Mouse (Mus musculus): ENCODE results near the gene Rexo4. TPM values are rescaled to one million over a fixed set of nuclear protein-coding genes. Genes with fewer than 3 reads are reported as not detected.
A peak's percentile ranks its signal among the peaks of the same experiment; 100 is the strongest.

Gene Rexo4
- total RNA-seq, 2 experiments from 2014 or later: 13.3 to 14.4 TPM

DNA sequence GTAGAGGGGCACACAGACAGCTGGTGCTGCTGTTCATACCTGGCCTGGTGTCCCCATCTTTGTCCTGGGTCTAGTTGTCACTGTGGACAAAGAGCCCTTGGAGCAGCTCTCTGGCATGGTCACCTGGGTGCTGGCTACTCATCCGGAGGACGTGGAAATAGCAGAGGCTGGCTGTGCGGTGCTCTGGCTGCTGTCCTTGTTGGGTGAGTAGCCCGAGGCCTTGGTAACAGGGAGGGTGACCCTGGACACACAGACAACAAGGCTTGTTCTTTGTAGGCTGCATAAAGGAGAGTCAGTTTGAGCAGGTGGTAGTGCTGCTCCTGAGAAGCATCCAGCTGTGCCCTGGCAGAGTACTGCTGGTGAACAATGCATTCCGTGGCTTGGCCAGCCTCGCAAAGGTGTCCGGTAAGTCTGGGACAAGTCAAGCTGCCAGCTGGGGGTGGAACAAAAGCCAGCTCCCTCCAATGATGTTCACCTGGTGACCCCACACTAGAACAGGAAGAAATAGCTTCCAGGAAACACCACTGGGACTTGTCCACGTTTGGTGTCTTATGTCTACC lies 12.8 kb downstream of the Rexo4 start:
- intact Hi-C loops (cut with DNase I): no loop called here
- DNase-seq: no peak

DNA sequence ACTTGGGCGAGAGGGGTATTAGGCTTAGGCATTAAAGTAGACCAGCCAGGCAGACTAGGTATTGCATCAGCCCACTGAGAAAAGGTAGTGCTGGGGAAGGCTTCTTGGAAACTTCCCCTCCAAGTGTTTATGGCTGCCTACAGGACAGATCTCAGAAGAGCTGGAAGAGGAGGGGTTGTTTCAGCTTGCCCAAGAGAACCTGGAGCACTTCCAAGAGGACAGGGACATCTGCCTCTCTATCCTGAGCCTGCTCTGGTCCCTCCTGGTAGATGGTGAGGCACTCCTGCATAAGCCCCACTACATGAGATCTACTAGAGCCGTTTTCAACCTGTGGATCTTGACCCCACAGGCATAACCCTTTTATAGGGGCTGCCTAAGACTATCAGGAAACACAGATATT lies 13.8 kb downstream of the Rexo4 start:
- DNase-seq: no peak
- intact Hi-C loops (cut with DNase I): no loop called here

- no peak for DNase-seq
- intact Hi-C loops (cut with DNase I): no loop called here
Measured at GRCm38 (mm10) chr2:26943253-26943652, 20.9 kb downstream of the Rexo4 start.

GRCm38 (mm10) chr2:26941539-26941938 lies 22.6 kb downstream of the Rexo4 start:
- intact Hi-C loops (cut with DNase I): no loop called here
- DNase-seq: no peak

GRCm38 (mm10) chr2:26936425-26936824 lies 27.8 kb downstream of the Rexo4 start:
- no peak for DNase-seq
- intact Hi-C loops (cut with DNase I): no loop called here

DNA sequence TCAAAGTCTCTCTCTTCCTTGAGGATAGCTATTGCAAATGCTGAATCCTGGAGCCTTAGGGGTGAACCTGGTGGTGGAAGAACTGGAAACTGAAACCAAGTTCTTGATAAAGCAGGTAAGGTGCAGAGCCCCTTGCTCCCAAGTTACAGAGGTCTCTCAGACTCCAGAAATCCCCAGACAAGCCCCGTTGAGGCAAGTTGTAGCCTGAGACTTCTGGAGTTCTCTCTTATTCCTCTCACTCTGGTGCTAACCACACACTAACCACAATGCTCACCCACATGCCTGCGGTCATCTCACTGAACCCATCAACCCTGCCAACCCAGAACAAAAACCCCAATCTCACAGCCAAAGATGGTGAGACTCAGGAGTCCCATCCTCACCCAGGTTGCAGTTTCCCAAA lies 28.9 kb downstream of the Rexo4 start:
- DNase-seq: no peak
- intact Hi-C loops (cut with DNase I): no loop called here

DNA sequence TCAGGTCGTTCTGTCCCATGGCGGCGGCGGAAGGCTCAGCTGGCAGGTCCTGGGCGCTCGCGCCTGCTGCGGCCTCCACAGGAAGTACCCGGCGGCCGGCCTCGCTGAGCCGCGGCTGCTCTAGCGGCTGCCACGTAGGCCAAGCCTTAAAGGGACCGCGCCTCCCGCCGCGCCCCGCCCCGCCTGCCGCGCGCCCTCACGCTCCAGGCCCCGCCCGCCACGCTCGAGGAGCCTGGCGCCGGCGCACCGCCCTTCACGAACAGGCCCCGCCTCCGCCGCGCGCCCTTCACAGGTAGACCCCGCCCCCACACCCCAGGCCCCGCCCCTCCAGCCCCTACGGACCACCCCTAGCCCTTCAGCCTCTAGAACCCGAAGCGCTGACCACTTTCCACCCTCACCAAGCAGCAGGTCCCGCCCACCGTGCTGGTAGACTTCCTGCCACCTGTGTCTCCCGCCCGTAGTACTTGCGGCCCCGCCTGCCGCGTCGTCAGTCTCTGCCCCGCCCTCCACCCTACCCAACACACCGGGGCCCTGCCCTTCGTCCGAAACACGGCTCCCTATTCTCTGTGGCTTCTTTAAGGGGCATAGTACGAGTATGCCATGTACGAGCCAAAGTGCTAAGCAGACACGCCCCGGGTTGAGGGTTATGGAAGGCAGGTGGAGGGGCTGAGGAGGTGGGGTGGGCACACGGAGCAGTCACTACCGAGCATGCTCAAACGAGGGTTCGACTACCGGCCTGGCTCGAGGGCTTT lies 30.7 kb downstream of the Rexo4 start, which contains the start of the genes Surf4 and Stkld1:
Gene Surf4, minus strand, starts transcription at position 625 of the 752 bp plus-strand sequence.
Gene Stkld1, plus strand, starts transcription at position 744 of the 752 bp plus-strand sequence.
- intact Hi-C loops (cut with DNase I): loop anchor here (2.0 to 5.0 kb wide), 3 partner anchors 23 to 74 kb away; partner anchors contain the start of genes Cacfd1, Med22 and Rpl7a

GRCm38 (mm10) chr2:26932473-26933303 lies 31.5 kb downstream of the Rexo4 start:
- intact Hi-C loops (cut with DNase I): loop anchor here (2.0 to 5.0 kb wide), 3 partner anchors 22 to 75 kb away; partner anchors contain the start of genes Cacfd1, Med22 and Rpl7a
- peak; percentile 54 to 58 for DNase-seq

More for the DNA sequence above, 30.7 kb downstream of the Rexo4 start, which contains the start of the genes Surf4 and Stkld1:
- peak; percentile 93 to 94 for DNase-seq

DNA sequence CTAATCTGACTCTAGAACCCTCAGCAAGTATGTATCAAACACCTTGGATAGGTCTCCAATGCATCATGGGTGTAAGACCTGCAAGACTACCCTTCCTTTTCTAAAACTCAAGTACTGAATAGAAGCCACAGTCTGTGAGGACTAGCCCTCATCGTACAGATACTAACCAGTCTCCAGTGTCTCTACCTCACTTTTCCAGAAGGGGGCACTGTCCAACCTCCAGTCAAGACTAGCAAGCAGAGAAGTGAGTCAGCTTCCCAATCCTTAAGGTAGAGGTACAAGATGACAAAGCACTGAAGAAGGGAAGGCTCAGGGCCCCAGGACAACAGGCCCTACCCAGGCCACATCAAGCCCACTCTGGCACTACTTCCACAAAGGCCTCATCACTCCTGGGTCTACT lies 33.8 kb downstream of the Rexo4 start:
- DNase-seq: peak; percentile 70 to 76
- intact Hi-C loops (cut with DNase I): loop anchor here (2.0 to 5.0 kb wide), 2 partner anchors 77 to 108 kb away; partner anchors contain the start of gene Cacfd1

DNA sequence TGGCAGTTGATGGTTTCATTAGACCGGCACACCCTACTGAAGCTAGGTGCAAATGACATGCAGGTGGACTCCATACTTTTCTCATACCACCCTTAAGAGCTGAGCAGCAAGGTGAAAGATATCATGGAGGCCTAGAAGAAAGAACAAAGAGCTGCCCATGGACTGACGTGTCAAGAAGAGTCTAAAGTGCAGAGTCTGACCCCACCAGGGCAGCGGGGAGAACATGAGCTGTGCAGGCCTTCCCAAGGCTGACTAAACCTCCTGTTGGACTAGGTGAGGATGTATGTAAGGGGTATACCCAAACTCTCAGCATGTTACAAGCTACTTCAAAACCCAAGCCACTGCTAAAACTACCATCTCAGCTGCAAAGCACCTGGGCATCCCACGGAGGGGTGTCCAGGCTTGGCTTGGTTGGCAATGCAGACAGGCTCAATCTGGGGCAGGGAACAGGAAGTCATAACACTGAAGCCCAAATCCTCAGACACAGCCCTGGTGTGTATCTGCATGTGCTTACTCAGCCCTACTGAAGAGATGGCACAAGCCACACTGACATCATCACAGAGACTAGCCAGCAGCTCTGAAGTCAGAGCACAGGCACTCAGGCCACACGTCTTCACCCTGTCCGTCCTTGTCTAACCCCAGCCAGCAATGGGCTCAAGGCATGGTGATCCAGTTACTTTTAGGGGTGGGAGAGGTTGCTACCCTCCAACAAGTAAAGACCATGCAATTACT lies 36.3 kb downstream of the Rexo4 start:
- DNase-seq: no peak
- intact Hi-C loops (cut with DNase I): no loop called here

DNA sequence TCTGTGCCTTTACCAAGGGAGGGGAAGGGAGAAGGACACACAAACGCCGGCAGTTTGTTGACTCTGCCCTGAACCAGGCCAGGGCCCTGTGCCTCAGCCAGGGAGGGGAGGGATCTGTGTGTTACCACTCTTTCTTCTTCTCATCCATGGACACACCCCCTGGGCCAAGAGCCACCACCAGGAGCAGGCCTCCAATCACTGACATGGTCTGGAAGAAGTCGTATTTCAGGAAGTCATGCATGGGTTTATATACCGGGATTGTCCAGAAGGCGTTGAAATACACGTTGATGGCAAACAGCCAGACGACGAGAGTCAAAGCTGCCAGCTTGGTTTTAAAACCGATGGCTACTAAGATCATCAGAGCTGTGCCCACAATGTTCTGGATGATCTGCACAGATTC lies 42.4 kb downstream of the Rexo4 start:
- DNase-seq: peak; percentile 54 to 60

GRCm38 (mm10) chr2:26920190-26920855 lies 43.9 kb downstream of the Rexo4 start:
- intact Hi-C loops (cut with DNase I): no loop called here
- no peak for DNase-seq

More for the DNA sequence above, 42.4 kb downstream of the Rexo4 start:
- intact Hi-C loops (cut with DNase I): no loop called here

- intact Hi-C loops (cut with DNase I): no loop called here
- no peak for DNase-seq
Measured at GRCm38 (mm10) chr2:26919684-26920083, 44.5 kb downstream of the Rexo4 start.

GRCm38 (mm10) chr2:26916738-26917137 lies 47.4 kb downstream of the Rexo4 start:
- intact Hi-C loops (cut with DNase I): no loop called here
- DNase-seq: no peak

- intact Hi-C loops (cut with DNase I): no loop called here
- DNase-seq: peak; percentile 84 to 89
Measured at GRCm38 (mm10) chr2:26915927-26916728, 48.1 kb downstream of the Rexo4 start, which contains the start of the genes Surf2 and Surf1. Surf2 (plus strand) TSS chr2:26916367. Surf1 (minus strand) TSS chr2:26916530.

- DNase-seq: no peak
- intact Hi-C loops (cut with DNase I): no loop called here
Measured at GRCm38 (mm10) chr2:26914148-26914941, 49.8 kb downstream of the Rexo4 start.

DNA sequence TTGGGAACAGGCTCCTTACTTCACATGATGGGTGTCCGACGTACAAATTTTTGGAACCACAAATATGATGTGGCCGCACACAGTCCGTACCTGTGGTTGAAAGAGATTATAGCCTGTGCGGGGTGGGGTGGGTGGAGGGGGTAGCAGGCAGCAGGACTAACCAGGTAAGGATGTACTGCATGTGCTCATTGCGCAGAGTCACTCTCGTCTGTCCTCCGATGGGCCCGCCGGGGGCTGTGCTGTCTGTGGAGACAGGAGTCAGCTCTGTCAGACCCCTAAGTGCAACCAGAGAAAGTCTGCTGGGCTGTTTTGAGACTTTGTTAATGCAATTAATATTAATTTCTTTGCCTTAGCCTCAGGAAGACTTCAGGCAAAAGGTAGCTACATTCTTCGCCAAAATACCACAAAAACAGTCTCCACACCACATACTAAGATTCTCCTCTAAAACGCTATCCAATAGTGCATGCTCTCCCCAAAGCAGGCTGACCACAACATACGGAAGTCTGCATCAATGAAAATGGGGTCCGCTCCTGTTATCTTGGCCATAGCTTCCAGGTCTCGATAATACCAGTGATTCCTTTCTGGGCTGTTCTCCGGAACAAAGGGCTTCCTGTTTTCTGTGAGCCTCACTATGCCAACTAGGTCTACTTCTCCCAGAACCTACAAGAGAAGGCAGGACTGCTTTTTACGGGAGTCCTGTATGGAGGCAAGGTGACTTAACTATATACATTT lies 50.6 kb downstream of the Rexo4 start:
- no peak for DNase-seq
- intact Hi-C loops (cut with DNase I): no loop called here

Data from heart, postnatal 10 days (tissue).